Mouse (Mus musculus): ENCODE measurements around the gene 1700034J05Rik. TPM values are rescaled to one million over a fixed set of nuclear protein-coding genes. Genes with fewer than 3 reads are reported as not detected.

The 1700034J05Rik gene
- polyA plus RNA-seq (2012; ENCODE audit: insufficient read depth, insufficient read length, missing spikeins): not detected in 2 replicates

DNA sequence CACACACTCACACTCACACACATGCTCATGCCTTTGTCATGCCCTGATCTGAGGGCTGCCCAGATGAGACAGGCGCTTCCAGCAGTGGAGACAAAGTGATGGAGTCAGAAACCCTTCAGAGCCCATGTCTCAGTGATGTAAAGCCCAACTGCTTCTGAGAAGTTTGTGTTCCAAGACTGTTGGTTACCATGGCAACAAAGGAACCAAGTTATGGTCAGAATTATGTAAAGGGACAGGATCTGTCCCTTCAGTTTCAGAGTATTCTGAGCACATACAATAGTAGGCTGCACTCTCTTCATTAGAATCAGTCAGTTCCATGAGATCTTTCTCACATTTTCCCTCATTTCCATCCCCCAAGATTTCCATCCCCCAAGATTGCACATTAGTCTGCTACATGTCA, at the start of gene 1700034J05Rik:
1700034J05Rik (minus strand) TSS at position 165 of the 400 bp plus-strand sequence.
- no peak within 1 kb of the TSS for H3K27ac ChIP-seq (replicated peaks; ENCODE audit: low read depth, low read length)
- peaks cover 3% of the 10 kb centered on the region; the same call in 1 of the 2 replicates for H3K4me1 ChIP-seq (ENCODE audit: control insufficient read depth, insufficient read depth, insufficient read length, low read length)
- H3K4me3 ChIP-seq (ENCODE audit: insufficient read depth, low read depth, low read length): no peak within 1 kb of the TSS

DNA sequence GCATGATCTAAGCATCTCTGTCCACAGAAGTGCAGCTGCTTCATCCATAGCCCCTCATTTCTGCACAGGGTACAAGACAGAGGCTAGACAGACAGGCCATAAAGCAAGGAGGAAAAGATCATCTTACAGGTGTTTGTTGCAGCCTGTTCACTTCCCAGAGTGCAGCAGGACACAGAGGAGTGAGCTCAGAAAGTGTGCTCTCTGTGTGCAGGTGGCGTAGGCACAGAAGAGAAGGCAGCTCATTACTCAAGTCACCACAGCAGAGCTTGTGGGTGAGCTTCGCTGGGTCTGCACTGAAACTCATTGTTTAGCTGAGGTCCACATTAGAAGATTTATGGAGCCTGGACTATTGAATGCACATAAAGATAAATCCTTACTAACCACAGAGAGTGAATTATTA, 45.5 kb upstream of the 1700034J05Rik start:
- Histone ChIP-seq H3K27ac (replicated peaks; ENCODE audit: low read depth, low read length) (no peak overlapping the region), H3K4me1 (ENCODE audit: control insufficient read depth, insufficient read depth, insufficient read length, low read length) (no peaks in the 10 kb centered on the region), H3K4me3 (ENCODE audit: insufficient read depth, low read depth, low read length) (no peak overlapping the region)

- Histone ChIP-seq H3K27ac (replicated peaks; ENCODE audit: low read depth, low read length) (no peak overlapping the region), H3K4me1 (ENCODE audit: control insufficient read depth, insufficient read depth, insufficient read length, low read length) (no peaks in the 10 kb centered on the region), H3K4me3 (ENCODE audit: insufficient read depth, low read depth, low read length) (no peak overlapping the region)
Observed at GRCm38 (mm10) chr6:146999302-146999701, 45.1 kb upstream of the 1700034J05Rik start.

DNA sequence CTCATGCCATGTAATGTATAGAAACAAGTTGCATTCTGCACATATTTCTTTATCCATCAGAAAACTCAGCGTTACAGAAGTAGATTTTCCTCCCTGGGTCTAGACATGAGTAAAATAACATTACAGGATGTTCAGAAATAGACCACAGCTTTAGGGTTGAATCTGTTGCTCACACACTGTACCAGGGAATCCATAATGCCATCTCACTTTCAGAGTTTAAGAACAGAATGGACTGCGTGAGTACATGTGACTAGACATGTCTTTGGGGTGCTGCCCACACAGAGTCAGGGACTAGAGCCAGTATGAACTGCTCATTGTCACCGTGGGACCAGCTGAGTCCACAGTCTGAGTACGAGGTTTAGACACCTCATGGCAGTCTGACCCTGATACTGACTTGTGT, 44.5 kb upstream of the 1700034J05Rik start:
- Histone ChIP-seq H3K27ac (replicated peaks; ENCODE audit: low read depth, low read length) (no peak overlapping the region), H3K4me3 (ENCODE audit: insufficient read depth, low read depth, low read length) (no peak overlapping the region), H3K4me1 (ENCODE audit: control insufficient read depth, insufficient read depth, insufficient read length, low read length) (no peaks in the 10 kb centered on the region)

DNA sequence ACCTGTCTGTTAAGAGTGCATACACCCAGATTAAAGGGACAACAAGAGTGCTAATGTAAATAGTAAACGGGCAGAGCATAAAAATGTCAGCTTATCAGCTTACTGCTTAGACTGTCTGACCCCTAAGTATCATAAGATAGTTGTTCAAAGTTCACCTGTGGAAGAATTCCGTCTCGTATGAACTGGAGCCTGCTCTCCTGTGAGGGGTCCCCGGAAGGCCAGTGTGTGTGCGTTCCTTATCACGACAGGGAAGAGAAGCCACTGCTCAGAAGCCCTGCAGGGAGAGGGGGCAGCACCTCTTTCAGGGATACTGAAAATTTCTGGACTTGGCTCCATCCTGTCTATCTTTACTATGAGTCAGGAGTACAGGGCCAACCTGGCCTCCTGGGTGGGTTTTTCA, 42.8 kb upstream of the 1700034J05Rik start:
- Histone ChIP-seq H3K27ac (replicated peaks; ENCODE audit: low read depth, low read length) (no peak overlapping the region), H3K4me1 (ENCODE audit: control insufficient read depth, insufficient read depth, insufficient read length, low read length) (no peaks in the 10 kb centered on the region), H3K4me3 (ENCODE audit: insufficient read depth, low read depth, low read length) (no peak overlapping the region)

DNA sequence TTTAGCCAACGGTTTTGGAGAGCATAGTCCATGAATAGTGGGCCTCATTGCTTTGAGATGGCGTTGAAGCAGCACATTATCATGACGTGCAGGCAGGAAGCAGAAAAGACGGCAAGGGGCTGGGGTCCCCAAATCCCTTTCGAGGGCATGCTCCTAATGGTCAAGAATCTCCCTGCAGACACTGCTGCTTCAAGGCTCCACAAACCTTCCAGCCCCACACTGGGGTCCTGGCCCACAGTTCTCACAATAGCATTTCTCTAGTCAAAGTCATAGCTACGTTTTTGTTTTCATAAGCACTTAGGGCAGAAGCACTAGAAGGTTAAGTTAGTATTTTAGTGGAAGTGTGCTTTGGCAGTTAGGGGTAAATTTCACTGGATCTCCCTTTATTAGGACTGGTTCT, 41.7 kb upstream of the 1700034J05Rik start:
- Histone ChIP-seq H3K4me3 (ENCODE audit: insufficient read depth, low read depth, low read length) (no peak overlapping the region), H3K4me1 (ENCODE audit: control insufficient read depth, insufficient read depth, insufficient read length, low read length) (no peaks in the 10 kb centered on the region)

DNA sequence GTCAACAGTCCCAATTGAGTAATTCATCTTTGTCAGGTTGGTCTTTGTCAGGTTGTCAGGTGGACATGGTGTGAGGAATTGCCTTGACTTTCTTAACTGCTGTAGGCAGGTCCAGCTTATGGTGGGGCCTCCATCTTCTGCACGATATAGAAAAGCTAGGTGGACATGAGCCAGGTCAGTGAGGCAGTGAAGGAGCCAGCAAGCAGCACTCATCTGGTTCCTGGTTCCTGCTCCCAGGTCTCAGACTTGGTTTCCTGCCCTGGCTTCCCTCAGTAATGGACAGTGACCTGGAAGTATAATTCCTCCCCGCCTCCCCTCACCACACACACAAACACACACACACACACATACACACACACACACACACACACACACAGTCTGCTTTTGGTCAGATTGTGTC, 41.2 kb upstream of the 1700034J05Rik start:
- Histone ChIP-seq H3K4me1 (ENCODE audit: control insufficient read depth, insufficient read depth, insufficient read length, low read length) (no peaks in the 10 kb centered on the region), H3K4me3 (ENCODE audit: insufficient read depth, low read depth, low read length) (no peak overlapping the region), H3K27ac (replicated peaks; ENCODE audit: low read depth, low read length) (no peak overlapping the region)

More for the DNA sequence above, 41.7 kb upstream of the 1700034J05Rik start:
- H3K27ac ChIP-seq (replicated peaks; ENCODE audit: low read depth, low read length): no peak overlapping the region

GRCm38 (mm10) chr6:146994236-146994635, 40.0 kb upstream of the 1700034J05Rik start:
- Histone ChIP-seq H3K4me3 (ENCODE audit: insufficient read depth, low read depth, low read length) (no peak overlapping the region), H3K4me1 (ENCODE audit: control insufficient read depth, insufficient read depth, insufficient read length, low read length) (no peaks in the 10 kb centered on the region)

DNA sequence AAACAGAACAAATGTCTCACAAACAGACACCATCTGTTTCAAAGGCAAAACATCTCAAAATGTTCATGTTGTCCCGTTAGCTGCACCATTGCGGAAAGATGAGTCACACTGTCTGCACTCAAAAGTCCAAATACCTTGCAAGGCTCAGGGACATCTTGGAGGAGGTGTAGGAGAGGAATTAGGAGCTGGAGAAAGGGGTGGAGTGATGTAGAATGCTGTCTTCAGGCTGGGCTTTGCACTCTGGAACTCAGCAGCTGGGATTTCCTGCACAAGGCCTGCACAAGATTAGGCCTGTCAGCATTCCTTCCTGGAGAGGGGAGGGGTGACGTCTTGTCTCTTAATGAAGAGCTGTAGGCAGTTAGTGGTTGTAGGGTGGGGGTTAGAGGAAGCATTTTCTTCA, 30.3 kb upstream of the 1700034J05Rik start:
- H3K4me1 ChIP-seq (ENCODE audit: control insufficient read depth, insufficient read depth, insufficient read length, low read length): peaks cover 7% of the 10 kb centered on the region
- no peak overlapping the region for H3K4me3 ChIP-seq (ENCODE audit: insufficient read depth, low read depth, low read length)
- no peak overlapping the region for H3K27ac ChIP-seq (replicated peaks; ENCODE audit: low read depth, low read length)

More at GRCm38 (mm10) chr6:146994236-146994635, 40.0 kb upstream of the 1700034J05Rik start:
- H3K27ac ChIP-seq (replicated peaks; ENCODE audit: low read depth, low read length): no peak overlapping the region

DNA sequence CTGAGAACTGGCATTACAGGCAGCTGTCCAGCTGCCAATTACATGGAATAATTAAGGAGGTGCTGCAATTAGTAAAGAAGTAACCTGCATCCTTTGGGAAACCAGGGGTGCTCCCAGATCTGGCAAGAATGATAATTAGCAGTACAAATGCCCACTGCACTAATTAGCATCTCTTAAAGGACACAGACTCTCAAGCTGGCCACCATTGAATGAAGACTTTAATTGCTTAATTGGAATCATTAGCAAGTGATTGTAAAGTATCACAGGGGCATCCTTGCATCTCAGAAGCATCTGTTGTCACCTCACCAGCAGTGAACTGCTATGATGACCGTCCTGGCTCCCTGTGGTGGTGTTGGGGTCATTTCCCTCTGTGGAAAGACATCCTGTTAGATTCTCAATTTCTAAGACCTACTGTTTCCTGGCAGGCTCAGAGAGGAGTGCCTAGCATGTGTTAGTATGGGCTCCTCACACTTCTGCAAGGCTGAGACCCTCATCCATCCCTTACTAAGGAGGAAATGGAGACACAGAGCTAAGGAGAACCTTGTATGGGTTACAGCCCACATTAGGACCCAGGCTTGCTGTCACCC, 27.1 kb upstream of the 1700034J05Rik start:
- peaks cover 7% of the 10 kb centered on the region for H3K4me1 ChIP-seq (ENCODE audit: control insufficient read depth, insufficient read depth, insufficient read length, low read length)
- no peak overlapping the region for H3K27ac ChIP-seq (replicated peaks; ENCODE audit: low read depth, low read length)
- H3K4me3 ChIP-seq (ENCODE audit: insufficient read depth, low read depth, low read length): no peak overlapping the region

DNA sequence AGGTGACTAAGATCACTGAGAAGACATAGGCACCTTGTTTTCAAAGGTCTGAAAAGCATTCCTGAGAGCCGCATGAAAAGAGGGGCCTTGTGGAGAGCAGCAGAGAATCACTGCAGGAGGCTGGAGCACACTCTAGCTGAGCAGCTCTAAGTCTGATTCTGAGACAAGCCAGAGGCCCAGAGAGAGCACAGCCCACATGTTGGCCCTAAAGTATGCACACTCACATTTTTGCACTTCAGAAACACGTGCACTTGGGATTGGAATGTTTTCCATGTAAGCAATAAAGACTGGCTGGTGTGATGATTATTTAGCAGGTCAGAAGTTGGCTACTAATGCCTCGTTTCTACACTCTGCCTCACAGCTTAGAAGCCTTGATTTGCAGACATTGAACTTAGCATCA, 25.7 kb upstream of the 1700034J05Rik start:
- Histone ChIP-seq H3K4me1 (ENCODE audit: control insufficient read depth, insufficient read depth, insufficient read length, low read length) (peaks cover 3% of the 10 kb centered on the region; the same call in 1 of the 2 replicates), H3K4me3 (ENCODE audit: insufficient read depth, low read depth, low read length) (no peak overlapping the region), H3K27ac (replicated peaks; ENCODE audit: low read depth, low read length) (no peak overlapping the region)

DNA sequence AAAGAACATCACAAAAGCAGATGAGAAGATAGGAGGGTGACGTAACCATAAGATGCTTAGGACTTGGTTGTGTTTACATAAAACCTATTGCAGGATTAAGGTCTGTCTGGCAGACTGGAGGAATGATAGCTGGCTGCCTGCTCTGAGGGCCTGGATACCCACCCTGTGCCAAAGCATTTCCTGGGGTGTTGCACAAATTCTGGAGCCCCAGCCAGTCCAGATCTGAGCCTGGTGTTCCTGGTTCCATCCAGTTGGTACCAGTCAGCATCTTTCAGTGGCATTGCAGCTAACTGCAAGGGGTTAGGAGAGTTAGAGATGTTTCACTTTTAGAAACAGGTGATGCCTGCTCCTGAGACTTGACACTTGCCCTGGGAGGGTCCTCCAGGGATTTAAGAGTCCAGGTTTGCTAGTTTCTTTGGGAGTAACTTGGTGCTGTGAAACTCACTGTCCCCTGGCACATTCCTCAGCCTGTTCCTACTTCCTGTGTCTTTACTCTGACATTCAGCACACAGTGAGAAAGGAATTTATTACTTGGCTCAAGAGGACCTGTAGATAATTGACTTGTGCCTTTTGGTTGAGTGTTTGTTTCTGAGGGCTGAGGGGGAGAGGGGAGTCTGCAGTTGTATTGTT, 25.0 kb upstream of the 1700034J05Rik start:
- H3K4me1 ChIP-seq (ENCODE audit: control insufficient read depth, insufficient read depth, insufficient read length, low read length): peaks cover 3% of the 10 kb centered on the region; the same call in 1 of the 2 replicates
- H3K27ac ChIP-seq (replicated peaks; ENCODE audit: low read depth, low read length): no peak overlapping the region
- no peak overlapping the region for H3K4me3 ChIP-seq (ENCODE audit: insufficient read depth, low read depth, low read length)

GRCm38 (mm10) chr6:146978691-146979114, 24.5 kb upstream of the 1700034J05Rik start:
- Histone ChIP-seq H3K27ac (replicated peaks; ENCODE audit: low read depth, low read length) (no peak overlapping the region), H3K4me1 (ENCODE audit: control insufficient read depth, insufficient read depth, insufficient read length, low read length) (peaks cover 3% of the 10 kb centered on the region; the same call in 1 of the 2 replicates), H3K4me3 (ENCODE audit: insufficient read depth, low read depth, low read length) (no peak overlapping the region)

GRCm38 (mm10) chr6:146976446-146976845, 22.2 kb upstream of the 1700034J05Rik start:
- Histone ChIP-seq H3K27ac (replicated peaks; ENCODE audit: low read depth, low read length) (no peak overlapping the region), H3K4me3 (ENCODE audit: insufficient read depth, low read depth, low read length) (no peak overlapping the region), H3K4me1 (ENCODE audit: control insufficient read depth, insufficient read depth, insufficient read length, low read length) (peaks cover 3% of the 10 kb centered on the region)

- Histone ChIP-seq H3K4me1 (ENCODE audit: control insufficient read depth, insufficient read depth, insufficient read length, low read length) (peaks cover 2% of the 10 kb centered on the region), H3K4me3 (ENCODE audit: insufficient read depth, low read depth, low read length) (no peak overlapping the region), H3K27ac (replicated peaks; ENCODE audit: low read depth, low read length) (no peak overlapping the region)
Observed at GRCm38 (mm10) chr6:146973830-146974229, 19.6 kb upstream of the 1700034J05Rik start.

DNA sequence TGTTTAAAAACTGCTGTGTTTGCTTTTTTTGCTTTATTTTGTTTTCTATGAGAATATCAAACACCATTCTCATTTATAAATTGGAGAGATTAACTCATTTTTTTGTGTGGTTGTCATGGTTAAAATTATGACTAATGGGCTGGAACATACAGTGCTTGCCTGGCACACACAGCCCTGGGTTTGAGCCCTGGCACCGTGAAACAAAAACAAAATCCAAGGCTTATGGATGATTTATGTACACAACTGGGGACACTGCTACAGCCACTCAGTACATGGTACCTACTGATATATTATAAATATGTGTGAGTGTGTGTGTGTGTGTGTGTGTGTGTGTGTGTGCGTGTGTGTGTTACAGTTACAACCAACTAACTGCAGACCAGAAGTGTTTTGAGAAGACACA, 19.2 kb upstream of the 1700034J05Rik start:
- Histone ChIP-seq H3K4me1 (ENCODE audit: control insufficient read depth, insufficient read depth, insufficient read length, low read length) (peaks cover 2% of the 10 kb centered on the region), H3K27ac (replicated peaks; ENCODE audit: low read depth, low read length) (no peak overlapping the region), H3K4me3 (ENCODE audit: insufficient read depth, low read depth, low read length) (no peak overlapping the region)
